Mouse (Mus musculus) ES-E14 (cell line): ENCODE results near the gene Ube2r2. TPM values are rescaled to one million over a fixed set of nuclear protein-coding genes. Genes with fewer than 3 reads are reported as not detected.
A peak's percentile ranks its signal among the peaks of the same experiment; 100 is the strongest.

Experiments used
- DNase-seq: peaks from one replicate; pipeline ENCODE4 v3.0.0-alpha.2; 2013; ENCODE audit warnings: low read depth, low spot score
- H3K27ac ChIP-seq: 2 replicates; pipeline ENCODE4 v1.5.1; 2012; ENCODE audit warnings: low read depth, mild to moderate bottlenecking, low read length, moderate library complexity, mixed read lengths; ENCODE audit not compliant: poor library complexity, insufficient read depth, severe bottlenecking
- H3K36me3 ChIP-seq: 2 replicates; pipeline ENCODE4 v1.6.1; 2012; ENCODE audit warnings: mild to moderate bottlenecking, low read length, moderate library complexity, mixed read lengths; ENCODE audit not compliant: control insufficient read depth, poor library complexity, insufficient read depth, severe bottlenecking
- H3K4me1 ChIP-seq, 2 experiments: fragments of 150-350 bp in 1 of 2; sonication (generic) in 1 of 2; 2 replicates each; pipeline ENCODE4 v1.6.1; 2012; ENCODE audit warnings: low read length in 2 of 2, mild to moderate bottlenecking in 1 of 2, mixed read lengths in 1 of 2; ENCODE audit not compliant: control insufficient read depth in 2 of 2, insufficient read depth in 2 of 2, poor library complexity in 1 of 2
- H3K4me3 ChIP-seq, 2 experiments: fragments of 150-350 bp in 1 of 2; sonication (generic) in 1 of 2; 2 replicates each; pipeline ENCODE4 v1.5.1; 2012; ENCODE audit warnings: low read length in 2 of 2, low read depth in 1 of 2, mild to moderate bottlenecking in 1 of 2, mixed read lengths in 1 of 2; ENCODE audit not compliant: insufficient read depth in 1 of 2, poor library complexity in 1 of 2, severe bottlenecking in 1 of 2
- H3K9ac ChIP-seq: 2 replicates; pipeline ENCODE4 v1.6.1; 2012; ENCODE audit warnings: low read depth, mild to moderate bottlenecking, low read length, mixed read lengths; ENCODE audit not compliant: poor library complexity, insufficient read depth, severe bottlenecking
- H3K9me3 ChIP-seq: fragments of 150-350 bp; sonication (generic); 2 replicates; pipeline ENCODE4 v1.6.1; 2012; ENCODE audit warnings: low read depth, mild to moderate bottlenecking, low read length; ENCODE audit not compliant: control insufficient read depth, insufficient read depth
- CHD2 ChIP-seq: IDR thresholded peaks from 2 replicates; pipeline ENCODE4 v1.6.1; 2014; ENCODE audit warnings: mild to moderate bottlenecking, low read depth, low read length, inconsistent platforms
- HCFC1 ChIP-seq: IDR thresholded peaks from 2 replicates; pipeline ENCODE4 v1.6.1; 2012; ENCODE audit warnings: low read length, inconsistent platforms, borderline replicate concordance; ENCODE audit not compliant: insufficient read depth
- MAFK ChIP-seq: IDR thresholded peaks from 2 replicates; pipeline ENCODE4 v1.6.1; 2014; ENCODE audit warnings: mild to moderate bottlenecking, low read depth, low read length, inconsistent platforms; ENCODE audit not compliant: insufficient read depth
- ZC3H11A ChIP-seq: IDR thresholded peaks from 2 replicates; pipeline ENCODE4 v1.6.1; 2012; ENCODE audit warnings: low read depth, mild to moderate bottlenecking, inconsistent platforms, low read length, borderline replicate concordance
- ZNF384 ChIP-seq: IDR thresholded peaks from 2 replicates; pipeline ENCODE4 v1.6.1; 2012; ENCODE audit warnings: low read depth, low read length, inconsistent platforms
- in situ Hi-C, 2 experiments: fragments of 600-800 bp; cut with MboI; formaldehyde crosslinking; loops; one replicate each; pipeline ENCODE4 v1.15.1; 2025; ENCODE audit warnings: low sequenced_read_pairs in 2 of 2, inconsistent platforms in 1 of 2; ENCODE audit not compliant: unreplicated experiment in 2 of 2
- total RNA-seq: library from RNA; depleted of rRNA; stranded (reverse); fragments of 300-350 nt; gene quantifications from 2 replicates; pipeline ENCODE4 v1.2.3, GENCODE M21; 2012; rRNA removed

Gene Ube2r2
- total RNA-seq, 1 experiment, result 52.3 TPM

DNA sequence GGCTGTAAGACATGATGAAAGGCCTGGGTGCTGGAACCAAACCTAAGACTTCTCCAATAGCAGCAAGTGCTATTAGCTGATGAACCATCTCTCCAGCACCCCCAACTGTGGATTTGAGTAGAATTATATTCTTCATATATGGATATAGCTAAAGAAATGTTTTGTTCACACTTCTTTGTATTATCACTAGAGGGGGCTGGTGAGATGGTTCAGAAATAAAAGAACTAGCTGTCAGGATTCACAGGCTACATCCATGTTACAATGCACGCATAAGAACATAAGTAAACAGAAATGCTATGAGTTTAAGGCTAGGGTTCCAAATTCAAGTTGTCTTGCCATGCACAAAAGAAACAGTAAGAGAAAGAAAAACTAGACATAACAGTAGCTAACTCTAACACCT lies 89.9 kb downstream of the Ube2r2 start:
- in situ Hi-C loops, result no loop called here
- DNase-seq, result no peak
- peaks cover 16% of the 10 kb centered on the region for H3K36me3 ChIP-seq

GRCm38 (mm10) chr4:41226351-41226750 lies 90.8 kb downstream of the Ube2r2 start:
- no peaks in the 10 kb centered on the region for H3K4me1 ChIP-seq
- no peak overlapping the region for H3K9ac ChIP-seq
- DNase-seq, result peak; percentile 30
- TF ChIP-seq ZNF384 (peak; percentile 89), MAFK (no peak), CHD2 (no peak), ZC3H11A (no peak), HCFC1 (no peak)
- H3K4me3 ChIP-seq, result no peak overlapping the region
- H3K27ac ChIP-seq, result no peak overlapping the region
- in situ Hi-C loops, result no loop called here
- H3K36me3 ChIP-seq, result peaks cover 13% of the 10 kb centered on the region
- H3K9me3 ChIP-seq, result no peaks in the 10 kb centered on the region

More for the DNA sequence above, 89.9 kb downstream of the Ube2r2 start:
- Histone ChIP-seq H3K4me3 (no peak overlapping the region), H3K9me3 (no peaks in the 10 kb centered on the region), H3K27ac (no peak overlapping the region), H3K4me1 (no peaks in the 10 kb centered on the region), H3K9ac (no peak overlapping the region)
- TF ChIP-seq ZNF384 (no peak), MAFK (no peak), HCFC1 (no peak), CHD2 (no peak), ZC3H11A (no peak)

GRCm38 (mm10) chr4:41235621-41236020 lies 100.1 kb downstream of the Ube2r2 start:
- H3K9ac ChIP-seq, result no peak overlapping the region
- H3K36me3 ChIP-seq, result peaks cover 13% of the 10 kb centered on the region
- H3K4me3 ChIP-seq, result no peak overlapping the region
- in situ Hi-C loops, result no loop called here
- H3K27ac ChIP-seq, result no peak overlapping the region
- DNase-seq, result no peak
- peaks cover 0 to 4% of the 10 kb centered on the region in 2 experiments; a peak in 1 of 4 replicates for H3K4me1 ChIP-seq
- 0 out of 2 replicates have a peak, but pooled peaks have one; percentile 18 for TF ChIP-seq MAFK
- TF ChIP-seq HCFC1, result no peak
- no peaks in the 10 kb centered on the region for H3K9me3 ChIP-seq

- H3K27ac ChIP-seq, result no peak overlapping the region
- TF ChIP-seq HCFC1, result no peak
- no peak for TF ChIP-seq CHD2
- TF ChIP-seq MAFK, result no peak
- TF ChIP-seq ZNF384, result no peak
- no peak for TF ChIP-seq ZC3H11A
- H3K4me3 ChIP-seq, result no peak overlapping the region
- peaks cover 0 to 4% of the 10 kb centered on the region in 2 experiments; a peak in 1 of 4 replicates for H3K4me1 ChIP-seq
- H3K9me3 ChIP-seq, result no peaks in the 10 kb centered on the region
- in situ Hi-C loops, result no loop called here
- peaks cover 2% of the 10 kb centered on the region for H3K36me3 ChIP-seq
- no peak overlapping the region for H3K9ac ChIP-seq
- no peak for DNase-seq
Observed at GRCm38 (mm10) chr4:41240916-41241315, 105.4 kb downstream of the Ube2r2 start.

Other genes starting within 250 kb of the Ube2r2 start
- not detected in 2 replicates for gene Spink4, start 215.7 kb upstream of the Ube2r2 start, total RNA-seq
- 77.9 and 99.5 TPM in 2 replicates for gene Bag1, start 187.4 kb upstream of the Ube2r2 start, total RNA-seq
- gene Chmp5, start 187.3 kb upstream of the Ube2r2 start, total RNA-seq, result 41.5 and 67.5 TPM in 2 replicates
- gene Nfx1, start 164.8 kb upstream of the Ube2r2 start, total RNA-seq, result 71.7 and 82.7 TPM in 2 replicates
- 0.11 TPM in 1 of 2 replicates, not detected in the other for gene Aqp7, start 87.6 kb upstream of the Ube2r2 start, total RNA-seq
- 62.9 and 87.0 TPM in 2 replicates for gene Aqp3, start 37.6 kb upstream of the Ube2r2 start, total RNA-seq
- gene Nol6, start 11.3 kb upstream of the Ube2r2 start, total RNA-seq, result 67.5 and 69.4 TPM in 2 replicates
- 41.2 and 42.7 TPM in 2 replicates for gene Ubap2, start 139.4 kb downstream of the Ube2r2 start, total RNA-seq
- gene Dcaf12, start 179.1 kb downstream of the Ube2r2 start, total RNA-seq, result 20.4 and 27.7 TPM in 2 replicates
- gene Ubap1, start 213.3 kb downstream of the Ube2r2 start, total RNA-seq, result 24.3 and 27.5 TPM in 2 replicates